Mouse (Mus musculus) heart, embryonic 11.5 days (tissue): ENCODE measurements at regions not wholly inside any gene's neighbourhood (a gene's known extent, or its start where the extent isn't known, plus 50 kb on each side); places are given as distances from the start of the nearest gene placed in this dataset.

Experiments
- ATAC-seq: fragments of 200-750 bp; cut with Nextera tagmentation; replicated peaks from 2 replicates; pipeline ENCODE4 v1.8.0; 2017; ENCODE audit warnings: moderate library complexity; ENCODE audit not compliant: insufficient number of reproducible peaks, low FRiP score, low TSS enrichment
- H3K27ac ChIP-seq: fragments of 300-500 bp; sonication (generic); 2 replicates; pipeline ENCODE4 v1.5.1; 2014; ENCODE audit warnings: mild to moderate bottlenecking, low read depth, low read length
- H3K27me3 ChIP-seq: fragments of 300-500 bp; sonication (generic); 2 replicates; pipeline ENCODE4 v1.6.1; 2014; ENCODE audit warnings: mild to moderate bottlenecking, low read length, mixed read lengths; ENCODE audit not compliant: control insufficient read depth, insufficient read depth
- H3K36me3 ChIP-seq: fragments of 300-500 bp; sonication (generic); 2 replicates; pipeline ENCODE4 v1.6.1; 2014; ENCODE audit warnings: mild to moderate bottlenecking, low read length, moderate library complexity, mixed read lengths; ENCODE audit not compliant: control insufficient read depth, insufficient read depth
- H3K4me1 ChIP-seq: fragments of 300-500 bp; sonication (generic); 2 replicates; pipeline ENCODE4 v1.6.1; 2014; ENCODE audit warnings: low read length; ENCODE audit not compliant: control insufficient read depth, insufficient read depth
- H3K4me2 ChIP-seq: fragments of 300-500 bp; sonication (generic); 2 replicates; pipeline ENCODE4 v1.6.1; 2014; ENCODE audit warnings: mild to moderate bottlenecking, moderate library complexity
- H3K4me3 ChIP-seq: fragments of 300-500 bp; sonication (generic); 2 replicates; pipeline ENCODE4 v1.5.1; 2014; ENCODE audit warnings: low read depth, low read length
- H3K9ac ChIP-seq: fragments of 300-500 bp; sonication (generic); 2 replicates; pipeline ENCODE4 v1.6.1; 2014; ENCODE audit warnings: mild to moderate bottlenecking, low read depth, low read length, moderate library complexity
- H3K9me3 ChIP-seq: fragments of 300-500 bp; sonication (generic); replicated peaks from 2 replicates; pipeline ENCODE4 v1.6.1; 2016; ENCODE audit warnings: low read length; ENCODE audit not compliant: control insufficient read depth
- WGBS: fragments of 180-500 bp; shearing (Covaris S2); extraction: QIAGEN DNeasy Blood & Tissue Kit; methylation state at CpG from one replicate; pipeline ENCODE4 v1.1.7; 2014; ENCODE audit not compliant: insufficient replicate concordance; 5-methylcytosine and 5-hydroxymethylcytosine counted together

DNA sequence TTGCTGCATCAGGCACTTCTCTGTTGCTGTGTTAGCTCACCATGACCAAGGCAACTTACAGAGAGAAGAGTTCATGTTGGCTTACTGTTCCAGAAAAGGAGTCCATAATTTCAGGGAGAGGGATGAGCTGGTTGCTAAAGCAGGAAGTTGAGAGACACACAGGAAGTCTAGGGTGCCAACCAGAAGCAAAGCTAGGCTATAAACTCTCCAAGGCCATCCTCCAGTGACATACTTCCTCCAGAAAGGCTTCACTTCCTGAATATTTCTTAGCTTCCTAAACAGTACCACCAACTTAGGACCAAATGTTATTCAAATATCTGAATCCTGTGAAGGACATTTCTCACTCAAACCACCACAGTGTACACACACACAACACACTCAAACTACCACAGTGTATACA is 2010.6 kb downstream of the A830018L16Rik start:
- H3K4me3 ChIP-seq = no peak overlapping the region
- no peaks in the 10 kb centered on the region for H3K27me3 ChIP-seq
- no peaks in the 10 kb centered on the region for H3K36me3 ChIP-seq
- H3K9me3 ChIP-seq = no peaks in the 10 kb centered on the region
- ATAC-seq = no peak
- no peak overlapping the region for H3K4me2 ChIP-seq
- H3K27ac ChIP-seq = no peak overlapping the region
- H3K4me1 ChIP-seq = no peaks in the 10 kb centered on the region
- H3K9ac ChIP-seq = no peak overlapping the region

DNA sequence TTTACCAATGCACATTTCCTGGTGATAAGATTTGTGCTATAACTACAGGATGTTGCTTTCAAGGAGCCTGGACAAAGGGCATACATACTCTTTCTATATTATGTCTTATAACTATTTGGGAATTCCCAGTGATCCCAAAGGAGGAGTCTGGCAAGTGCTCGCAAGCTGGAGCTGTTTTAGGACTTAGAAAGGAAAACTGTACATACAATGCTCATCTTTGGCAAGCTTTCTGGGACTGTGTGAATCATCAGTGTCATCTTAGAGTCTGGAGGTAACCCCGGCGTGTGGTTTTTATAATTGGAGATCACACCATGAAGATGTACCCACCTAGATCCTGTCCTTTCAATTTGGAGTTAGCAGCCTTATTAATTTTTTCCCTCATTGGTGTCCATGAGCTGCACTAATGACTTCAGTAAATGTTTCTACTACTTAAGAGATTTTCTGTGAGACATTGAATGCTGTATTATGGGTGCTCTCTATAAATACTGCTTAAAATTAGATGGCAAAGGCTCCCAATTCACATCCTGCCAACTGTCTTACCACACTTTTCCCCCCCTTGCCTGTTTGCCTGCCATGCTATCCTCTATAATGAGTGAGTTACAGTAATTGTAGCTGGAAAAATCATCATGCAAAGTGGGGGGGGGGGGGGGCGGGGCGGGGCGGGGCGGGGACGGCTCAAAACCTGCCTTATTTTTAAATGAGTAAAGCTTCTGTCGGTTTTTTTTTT is 2011.9 kb downstream of the A830018L16Rik start:
- Histone ChIP-seq H3K4me3 (peak overlapping the region; percentile 44), H3K9ac (peak overlapping the region; percentile 69), H3K27ac (no peak overlapping the region), H3K27me3 (no peaks in the 10 kb centered on the region), H3K9me3 (no peaks in the 10 kb centered on the region), H3K36me3 (no peaks in the 10 kb centered on the region), H3K4me2 (peak overlapping the region; percentile 66), H3K4me1 (no peaks in the 10 kb centered on the region)
- no peak for ATAC-seq
- WGBS = 27% methylated on average over 9 of the region's 9 CpGs

DNA sequence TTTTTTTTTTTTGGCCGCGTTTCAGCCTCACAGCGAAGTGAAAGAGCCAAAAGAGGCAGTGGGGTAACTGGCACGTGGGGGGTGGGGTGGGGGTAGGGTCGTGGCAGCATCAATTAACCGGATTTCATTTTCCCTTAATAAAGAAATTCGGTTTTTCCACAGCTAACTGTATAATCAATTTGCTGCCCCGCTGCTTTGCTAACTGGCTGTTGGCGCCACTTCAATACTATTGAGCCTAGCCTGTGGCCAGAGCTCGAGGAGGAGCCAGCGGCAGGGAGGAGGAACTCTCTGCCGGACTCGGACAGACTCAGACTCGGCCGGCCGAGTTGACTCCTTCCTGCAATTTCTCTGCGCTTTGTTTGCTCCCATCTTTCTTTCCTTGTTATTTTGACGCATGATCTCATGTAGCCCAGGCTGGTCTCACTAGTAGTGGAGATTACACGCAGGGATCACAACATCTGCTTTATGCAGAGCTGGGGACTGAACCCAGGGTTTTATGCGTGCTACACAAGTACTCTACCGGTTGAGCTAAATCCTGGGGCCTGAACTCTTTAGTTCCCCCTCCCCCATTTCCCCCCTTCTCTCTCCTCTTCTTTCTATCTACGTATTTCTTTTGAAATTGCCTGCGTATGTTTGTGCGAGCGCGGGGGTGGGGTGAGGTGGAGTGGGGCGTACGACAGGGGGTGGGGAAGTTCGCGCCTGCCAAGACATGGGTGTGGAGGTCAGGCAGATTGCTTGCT is 2012.6 kb downstream of the A830018L16Rik start:
- H3K9me3 ChIP-seq = no peaks in the 10 kb centered on the region
- H3K36me3 ChIP-seq = no peaks in the 10 kb centered on the region
- peak overlapping the region; percentile 69 for H3K9ac ChIP-seq
- H3K4me3 ChIP-seq = peak overlapping the region; percentile 44
- peak; percentile 78; the same call in 1 of the 2 replicates for ATAC-seq
- WGBS = 4% methylated on average over 30 of the region's 30 CpGs
- peak overlapping the region; percentile 66 for H3K4me2 ChIP-seq
- no peaks in the 10 kb centered on the region for H3K4me1 ChIP-seq
- no peak overlapping the region for H3K27ac ChIP-seq
- H3K27me3 ChIP-seq = no peaks in the 10 kb centered on the region

DNA sequence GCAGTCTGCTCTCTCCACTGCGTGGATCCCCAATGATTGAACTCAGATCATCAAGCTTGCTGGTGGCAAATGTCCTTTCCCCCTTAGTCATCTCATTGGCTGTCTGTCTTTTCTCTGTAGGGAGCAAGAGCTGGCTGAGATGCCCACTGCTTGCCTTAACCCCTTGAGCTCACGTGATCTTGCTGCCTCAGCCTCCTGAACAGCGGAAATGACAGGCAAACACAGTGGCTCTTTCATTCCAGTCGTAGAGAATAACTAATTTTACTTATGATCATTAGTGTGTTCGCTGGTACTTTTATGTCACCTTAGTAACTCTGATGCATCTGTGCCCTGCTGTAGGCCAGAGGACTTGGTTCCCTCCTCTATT is 2013.1 kb downstream of the A830018L16Rik start:
- Histone ChIP-seq H3K27ac (no peak overlapping the region), H3K4me1 (no peaks in the 10 kb centered on the region), H3K9me3 (no peaks in the 10 kb centered on the region), H3K4me3 (peak overlapping the region; percentile 44; the same call in 1 of the 2 replicates), H3K36me3 (no peaks in the 10 kb centered on the region), H3K4me2 (peak overlapping the region; percentile 66), H3K27me3 (no peaks in the 10 kb centered on the region), H3K9ac (no peak overlapping the region)
- WGBS = 59% methylated on average over 5 of the region's 5 CpGs
- no peak for ATAC-seq

DNA sequence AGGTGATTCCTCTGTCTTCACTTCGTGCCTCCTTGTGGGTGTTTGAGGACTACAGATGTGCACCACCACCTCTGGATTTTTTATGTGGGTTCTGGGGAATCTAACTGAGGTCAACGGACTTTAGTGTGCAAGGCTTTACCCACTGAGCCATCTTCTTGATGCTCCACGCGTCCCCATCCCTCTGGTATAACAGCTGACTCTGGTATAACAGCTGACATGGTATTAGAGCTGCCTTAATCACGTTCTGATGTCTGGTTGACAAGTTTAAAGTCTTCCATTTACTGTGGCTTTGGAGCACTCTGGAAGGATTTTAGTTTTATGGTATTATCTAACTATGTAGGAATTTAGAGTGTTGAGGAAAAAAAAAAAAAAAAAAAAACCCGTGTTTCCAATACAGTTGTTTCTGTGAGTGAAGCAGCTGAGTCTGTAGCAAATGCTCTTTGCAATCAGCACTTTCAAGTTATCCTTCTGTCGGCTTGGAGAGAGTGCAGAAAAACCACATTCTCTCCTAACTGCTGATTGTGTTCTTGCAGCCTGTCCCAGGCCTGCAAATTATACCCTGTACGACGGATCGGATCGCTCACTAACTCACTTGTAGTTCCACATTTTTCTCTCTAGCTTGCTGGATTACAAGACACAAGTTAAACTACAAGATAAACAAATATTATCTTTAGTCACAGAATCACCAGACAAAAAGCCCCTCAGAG is 2013.7 kb downstream of the A830018L16Rik start:
- Histone ChIP-seq H3K27me3 (no peaks in the 10 kb centered on the region), H3K9ac (no peak overlapping the region), H3K36me3 (no peaks in the 10 kb centered on the region), H3K4me2 (no peak overlapping the region), H3K9me3 (no peaks in the 10 kb centered on the region), H3K4me1 (no peaks in the 10 kb centered on the region), H3K4me3 (no peak overlapping the region), H3K27ac (no peak overlapping the region)
- 64% methylated on average over 11 of the region's 11 CpGs for WGBS
- ATAC-seq = no peak

DNA sequence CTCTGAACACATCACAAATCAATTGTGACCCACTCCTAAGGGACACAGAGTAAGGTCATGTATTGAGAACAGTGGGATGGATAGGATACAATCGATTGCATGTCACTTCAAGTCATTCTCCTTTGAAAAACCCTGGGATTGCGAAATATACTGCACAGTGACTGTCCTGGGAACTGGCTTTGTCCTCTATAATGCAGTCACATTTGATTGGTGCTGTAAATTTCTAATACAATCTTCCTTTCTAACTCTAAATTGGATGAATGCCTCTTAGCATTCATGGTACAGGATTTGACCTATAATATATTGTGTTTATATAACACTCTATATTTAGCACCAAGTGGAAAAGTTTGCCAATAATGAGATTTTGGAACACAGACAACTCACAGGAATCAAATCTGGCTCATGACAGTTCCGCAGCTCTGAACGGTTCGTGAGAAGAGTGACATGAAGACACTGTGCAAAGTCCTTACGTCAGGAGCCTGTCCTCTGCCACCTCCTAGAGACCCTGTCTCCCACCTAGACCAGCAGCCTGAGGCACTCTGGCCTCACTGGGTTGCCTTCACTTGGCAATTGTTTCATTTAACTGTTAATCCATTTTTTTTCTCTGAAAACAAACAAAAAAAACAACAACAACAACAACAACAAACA is 2024.0 kb downstream of the A830018L16Rik start:
- Histone ChIP-seq H3K27ac (no peak overlapping the region), H3K27me3 (no peaks in the 10 kb centered on the region), H3K4me3 (no peak overlapping the region), H3K9me3 (no peaks in the 10 kb centered on the region), H3K36me3 (no peaks in the 10 kb centered on the region), H3K4me1 (no peaks in the 10 kb centered on the region), H3K9ac (no peak overlapping the region), H3K4me2 (no peak overlapping the region)
- ATAC-seq = no peak
- WGBS = 66% methylated on average over 6 of the region's 6 CpGs

DNA sequence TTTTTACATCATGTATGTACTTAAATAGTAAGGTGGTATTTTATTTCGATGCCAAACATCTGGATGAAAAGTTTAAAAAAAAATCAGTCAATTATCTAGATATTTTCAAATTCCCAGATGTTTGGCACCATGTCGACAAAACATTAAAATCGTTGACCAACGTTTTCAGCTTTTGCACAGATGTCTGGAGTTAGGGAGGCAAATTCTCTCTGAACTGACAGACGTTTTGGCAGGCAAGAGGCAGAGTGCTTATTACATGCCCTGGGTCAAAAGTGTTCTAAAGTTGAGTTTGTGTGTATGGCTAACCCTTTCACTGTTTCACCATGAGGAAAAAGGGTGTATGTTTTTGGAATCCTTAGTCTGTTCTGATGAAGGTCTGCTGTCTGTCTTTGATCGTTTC is 2028.5 kb downstream of the A830018L16Rik start:
- 69% methylated on average over 6 of the region's 6 CpGs for WGBS
- H3K4me1 ChIP-seq = no peaks in the 10 kb centered on the region
- no peak for ATAC-seq
- H3K27ac ChIP-seq = no peak overlapping the region
- H3K36me3 ChIP-seq = no peaks in the 10 kb centered on the region
- no peaks in the 10 kb centered on the region for H3K27me3 ChIP-seq
- H3K9ac ChIP-seq = no peak overlapping the region
- H3K9me3 ChIP-seq = no peaks in the 10 kb centered on the region
- H3K4me2 ChIP-seq = no peak overlapping the region
- H3K4me3 ChIP-seq = no peak overlapping the region

DNA sequence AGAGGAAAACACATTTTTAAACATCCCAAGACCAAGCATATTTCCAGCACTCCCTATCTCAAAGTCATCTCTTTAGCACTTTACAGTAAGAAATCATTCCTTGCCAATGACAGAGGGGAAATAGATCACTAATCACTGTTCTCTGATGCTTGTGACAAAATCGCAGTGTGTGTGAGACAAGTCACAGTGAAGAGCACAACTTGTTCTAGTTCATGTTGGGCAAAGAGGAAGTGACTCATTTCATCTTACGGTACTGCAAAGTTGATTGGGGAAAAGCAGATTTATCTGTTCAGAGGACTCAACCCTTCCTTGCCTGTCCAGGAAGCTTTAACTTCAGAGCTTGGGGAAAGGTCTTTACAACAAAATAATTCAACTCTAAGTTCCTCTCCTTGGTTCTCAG is 2040.6 kb downstream of the A830018L16Rik start:
- no peaks in the 10 kb centered on the region for H3K36me3 ChIP-seq
- 61% methylated on average over 2 of the region's 2 CpGs for WGBS
- H3K4me3 ChIP-seq = no peak overlapping the region
- no peak for ATAC-seq
- no peaks in the 10 kb centered on the region for H3K4me1 ChIP-seq
- H3K9ac ChIP-seq = no peak overlapping the region
- no peaks in the 10 kb centered on the region for H3K9me3 ChIP-seq
- no peak overlapping the region for H3K4me2 ChIP-seq
- no peaks in the 10 kb centered on the region for H3K27me3 ChIP-seq
- H3K27ac ChIP-seq = no peak overlapping the region
